ENCODE assay signal across 26 mouse cellular contexts in the genomic region with DNA sequence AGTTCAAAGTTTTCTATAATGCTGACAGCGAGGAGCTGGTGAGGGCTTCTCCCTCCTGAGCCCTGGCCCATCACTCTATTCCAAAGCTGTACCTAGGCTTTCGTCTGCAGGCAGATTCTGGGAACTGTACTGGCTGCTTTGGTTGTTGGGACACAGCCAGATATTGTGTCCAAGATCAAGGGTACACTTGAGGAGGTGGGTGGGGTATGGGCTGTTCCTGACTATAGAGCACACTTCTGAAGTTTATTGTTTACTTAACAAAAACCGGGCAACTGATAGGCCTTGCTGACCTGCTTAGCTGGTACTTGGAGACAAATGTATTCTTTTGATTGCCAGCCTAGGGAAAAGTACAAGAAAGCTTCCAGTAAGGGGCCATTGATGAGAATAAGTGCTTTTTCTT. TPM values are rescaled to one million over a fixed set of nuclear protein-coding genes. Genes with fewer than 3 reads are reported as not detected.
DNase-seq lines count a peak whose midpoint lies in the region; ATAC-seq and TF ChIP-seq lines count a peak whose summit lies in the region.
"Had no signal": no experiment of that assay in that cellular context is flagged by ENCODE, and none has a peak within 500 bp of the region (broad histone marks: within the 10 kb centered on the region; RNA-seq: fewer than 3 reads in every experiment).

No protein-coding gene starts in this region.

- WGBS in lung, embryonic 14.5 days: 52% methylated on average over 3 of the region's 3 CpGs
- WGBS in stomach, embryonic 15.5 days: 56% methylated on average over 3 of the region's 3 CpGs

- no peaks in the 10 kb centered on the region for H3K27me3 ChIP-seq in lung, embryonic 14.5 days (ENCODE audit: insufficient read depth, low read length)
- H3K27me3 ChIP-seq in stomach, embryonic 15.5 days (replicated peaks): no peaks in the 10 kb centered on the region
- H3K27me3 ChIP-seq: embryonic facial prominence, embryonic 12.5 days; limb, embryonic 13.5 days; liver, embryonic 12.5 days; neural tube, embryonic 15.5 days had no signal

- H3K27ac ChIP-seq in lung, embryonic 14.5 days (ENCODE audit: low read depth): peak overlapping the region; percentile 55
- H3K27ac ChIP-seq in stomach, embryonic 15.5 days: no peak overlapping the region
- H3K27ac ChIP-seq: embryonic facial prominence, embryonic 12.5 days; heart, embryonic 10.5 days; hindbrain, embryonic 14.5 days; limb, embryonic 13.5 days; liver, embryonic 12.5 days; macrophage; midbrain, embryonic 10.5 days; neural tube, embryonic 15.5 days had no signal

- H3K9me3 ChIP-seq in lung, embryonic 14.5 days (ENCODE audit: low read depth, low read length): 0 out of 2 replicates have a peak, but pooled peaks cover 5% of the 10 kb centered on the region
- H3K9me3 ChIP-seq in stomach, embryonic 15.5 days: no peaks in the 10 kb centered on the region
- H3K9me3 ChIP-seq: neural tube, embryonic 15.5 days had no signal

- peak; percentile 24 for DNase-seq in kidney, postnatal 14 days
- DNase-seq in kidney, adult 9 months: no peak
- DNase-seq in lung, embryonic 14.5 days: peak; percentile 62
- peak; percentile 70 for DNase-seq in lung, postnatal 10 days
- DNase-seq in neural tube, embryonic 10.5 days (ENCODE audit: extremely low spot score, low spot score): no peak
- no peak for DNase-seq in spleen, adult 12 weeks (ENCODE audit: low spot score)
- no peak for DNase-seq in natural killer cell, adult 2 months (ENCODE audit: low spot score in 2 of 2)
- DNase-seq: adrenal gland, adult 8-10 months; cerebellum, adult 2 months; heart, postnatal 4 days; kidney, adult 18-20 months; kidney, postnatal 10 days had no signal

- H3K36me3 ChIP-seq in lung, embryonic 14.5 days (ENCODE audit: insufficient read depth): peaks cover 53% of the 10 kb centered on the region
- H3K36me3 ChIP-seq in stomach, embryonic 15.5 days: peaks cover 9% of the 10 kb centered on the region; the same call in 1 of the 2 replicates

- H3K4me1 ChIP-seq in lung, embryonic 14.5 days (ENCODE audit: insufficient read depth): peaks cover 4% of the 10 kb centered on the region; the same call in 1 of the 2 replicates
- H3K4me1 ChIP-seq in stomach, embryonic 15.5 days: no peaks in the 10 kb centered on the region
- H3K4me1 ChIP-seq: embryonic facial prominence, embryonic 12.5 days; heart, embryonic 10.5 days; limb, embryonic 13.5 days; liver, embryonic 12.5 days; midbrain, embryonic 10.5 days; neural tube, embryonic 15.5 days had no signal

- no peak overlapping the region for H3K4me3 ChIP-seq in lung, embryonic 14.5 days (ENCODE audit: low read depth, low read length)
- H3K4me3 ChIP-seq in stomach, embryonic 15.5 days (replicated peaks): no peak overlapping the region
- H3K4me3 ChIP-seq: embryonic facial prominence, embryonic 12.5 days; erythroblast, embryonic 14.5 days; heart, embryonic 10.5 days; limb, embryonic 13.5 days; liver, embryonic 12.5 days; midbrain, embryonic 10.5 days; myocyte; neural tube, embryonic 15.5 days had no signal

- H3K9ac ChIP-seq in lung, embryonic 14.5 days: no peak overlapping the region
- no peak overlapping the region for H3K9ac ChIP-seq in stomach, embryonic 15.5 days
- H3K9ac ChIP-seq: embryonic facial prominence, embryonic 12.5 days; hindbrain, embryonic 14.5 days; limb, embryonic 13.5 days; liver, embryonic 12.5 days; neural tube, embryonic 15.5 days had no signal

- no peak overlapping the region for H3K4me2 ChIP-seq in lung, embryonic 14.5 days
- no peak overlapping the region for H3K4me2 ChIP-seq in stomach, embryonic 15.5 days
- H3K4me2 ChIP-seq: embryonic facial prominence, embryonic 12.5 days; hindbrain, embryonic 14.5 days; limb, embryonic 13.5 days; liver, embryonic 12.5 days; neural tube, embryonic 15.5 days had no signal

- no peak for TF ChIP-seq CTCF in lung, embryonic 14.5 days (IDR thresholded peaks at IDR 0.05; ENCODE audit: low read depth)

- ATAC-seq in lung, embryonic 14.5 days (ENCODE audit: insufficient read depth): peak; percentile 54
- ATAC-seq in stomach, embryonic 15.5 days (ENCODE audit: insufficient read depth, low FRiP score, low read depth): peak; percentile 75
- ATAC-seq: forebrain, embryonic 14.5 days; inflammation-experienced regulatory T-cells, adult 6 months; liver, embryonic 12.5 days; midbrain, embryonic 16.5 days had no signal

RNA-seq across cellular contexts. Expression of gene Ccdc57, which starts 43.5 kb away (rescaled TPM):
- 6.3 and 7.2 TPM in 2 replicates for polyA plus RNA-seq in lung, embryonic 14.5 days (2014; fragmentation: Nextera tagmentation; extraction: Ambion mirVana)
- 4.5 and 5.6 TPM in 2 replicates for polyA plus RNA-seq in stomach, embryonic 15.5 days (2015; fragmentation: Nextera tagmentation; extraction: Ambion mirVana)

RNA-seq across cellular contexts. Expression of gene Slc16a3, which starts 59.1 kb away (rescaled TPM):
- 37.7 and 39.3 TPM in 2 replicates for polyA plus RNA-seq in lung, embryonic 14.5 days (2014; fragmentation: Nextera tagmentation; extraction: Ambion mirVana)
- polyA plus RNA-seq in stomach, embryonic 15.5 days (2015; fragmentation: Nextera tagmentation; extraction: Ambion mirVana): 57.7 and 60.4 TPM in 2 replicates

Comparison
In these comparisons a context has a peak if more than half of its experiments do, and no peak if none do; other contexts are left out.
1. DNase-seq: peak in kidney, postnatal 14 days (single experiment), lung, embryonic 14.5 days (single experiment) and lung, postnatal 10 days (single experiment); none in kidney, adult 9 months (single experiment), neural tube, embryonic 10.5 days (single experiment), spleen, adult 12 weeks (single experiment) and natural killer cell, adult 2 months (0 of 2).